Mouse (Mus musculus): Measurements from ENCODE around the gene Plxna4. TPM values are rescaled to one million over a fixed set of nuclear protein-coding genes. Genes with fewer than 3 reads are reported as not detected.

Plxna4 gene
- 10 to 100 TPM; 34.3 TPM for total RNA-seq (2021)

- DNase-seq, result peak; percentile 86
These were observed at the start of gene Plxna4 for GRCm38 (mm10) chr6:32588056-32588671. Plxna4 (minus strand) TSS chr6:32588192.

GRCm38 (mm10) chr6:32637568-32638183 lies 49.7 kb upstream of the Plxna4 start:
- peak; percentile 17 for DNase-seq

GRCm38 (mm10) chr6:32610712-32611111 lies 22.7 kb upstream of the Plxna4 start:
- no peak for DNase-seq

- no peak for DNase-seq
These were observed 18.8 kb upstream of the Plxna4 start for GRCm38 (mm10) chr6:32606787-32607186.

- DNase-seq, result no peak
These were observed 17.6 kb upstream of the Plxna4 start for GRCm38 (mm10) chr6:32605581-32605980.

- DNase-seq, result no peak
These were observed 16.9 kb upstream of the Plxna4 start for GRCm38 (mm10) chr6:32604901-32605300.

- DNase-seq, result no peak
These were observed 14.1 kb upstream of the Plxna4 start for GRCm38 (mm10) chr6:32602130-32602529.

GRCm38 (mm10) chr6:32601306-32601705 lies 13.3 kb upstream of the Plxna4 start:
- no peak for DNase-seq

- no peak for DNase-seq
These were observed 7.6 kb upstream of the Plxna4 start for GRCm38 (mm10) chr6:32595591-32595990.

GRCm38 (mm10) chr6:32590979-32591758 lies 3.2 kb upstream of the Plxna4 start:
- peak; percentile 87 for DNase-seq

- DNase-seq, result no peak
These were observed 1.6 kb upstream of the Plxna4 start for GRCm38 (mm10) chr6:32589632-32590031.

GRCm38 (mm10) chr6:32587136-32588009 lies 619 bp downstream of the Plxna4 start:
- DNase-seq, result peak; percentile 64

- no peak for DNase-seq
These were observed 1.2 kb downstream of the Plxna4 start for GRCm38 (mm10) chr6:32586821-32587135.

GRCm38 (mm10) chr6:32586390-32586789 lies 1.6 kb downstream of the Plxna4 start:
- DNase-seq, result peak; percentile 39

- DNase-seq, result no peak
These were observed 2.8 kb downstream of the Plxna4 start for GRCm38 (mm10) chr6:32585211-32585610.

GRCm38 (mm10) chr6:32584243-32584880 lies 3.6 kb downstream of the Plxna4 start:
- no peak for DNase-seq

GRCm38 (mm10) chr6:32583582-32583981 lies 4.4 kb downstream of the Plxna4 start:
- peak; percentile 19 for DNase-seq

GRCm38 (mm10) chr6:32571485-32571884 lies 16.5 kb downstream of the Plxna4 start:
- no peak for DNase-seq

- DNase-seq, result no peak
These were observed 17.5 kb downstream of the Plxna4 start for GRCm38 (mm10) chr6:32570445-32570844.

GRCm38 (mm10) chr6:32569919-32570318 lies 18.1 kb downstream of the Plxna4 start:
- no peak for DNase-seq

- DNase-seq, result no peak
These were observed 41.1 kb downstream of the Plxna4 start for GRCm38 (mm10) chr6:32546915-32547314.

- DNase-seq, result no peak
These were observed 44.0 kb downstream of the Plxna4 start for GRCm38 (mm10) chr6:32544021-32544420.

Data from heart, postnatal 4 days (tissue).